In genomic region chr11:72023581-72023980, GRCm38 (mm10) we compare ENCODE assay signal across 10 mouse cellular contexts. TPM values are rescaled to one million over a fixed set of nuclear protein-coding genes. Genes with fewer than 3 reads are reported as not detected.
DNase-seq lines count a peak whose midpoint lies in the region; ATAC-seq and TF ChIP-seq lines count a peak whose summit lies in the region.
"Had no signal": no experiment of that assay in that cellular context is flagged by ENCODE, and none has a peak within 500 bp of the region (broad histone marks: within the 10 kb centered on the region; RNA-seq: fewer than 3 reads in every experiment).

No protein-coding gene starts in this region.

- no peaks in the 10 kb centered on the region for H3K36me3 ChIP-seq in liver, adult 2 months (ENCODE audit: control insufficient read depth, insufficient read depth, low read length)
- no peaks in the 10 kb centered on the region for H3K36me3 ChIP-seq in liver, embryonic 12.5 days
- H3K36me3 ChIP-seq: embryonic facial prominence, embryonic 15.5 days; liver, embryonic 15.5 days had no signal

- TF ChIP-seq CTCF in liver, adult 2 months (IDR thresholded peaks at IDR 0.05; ENCODE audit: low read depth, low read length) = peak; percentile 37; the same call in 1 of the 2 replicates

- no peak overlapping the region for H3K4me2 ChIP-seq in liver, embryonic 12.5 days
- H3K4me2 ChIP-seq: embryonic facial prominence, embryonic 15.5 days; liver, embryonic 15.5 days had no signal

- ATAC-seq in liver, embryonic 12.5 days = no peak

- H3K27me3 ChIP-seq in liver, adult 2 months (ENCODE audit: control insufficient read depth, insufficient read depth, low read length) = no peaks in the 10 kb centered on the region
- peaks cover 2% of the 10 kb centered on the region; the same call in 1 of the 2 replicates for H3K27me3 ChIP-seq in liver, embryonic 12.5 days (replicated peaks)
- H3K27me3 ChIP-seq: embryonic facial prominence, embryonic 15.5 days had no signal

- peak; percentile 31 for DNase-seq in embryo, embryonic 11 days
- DNase-seq in embryo, embryonic 10.5 days (ENCODE audit: low spot score) = no peak
- DNase-seq in liver, adult 2 months (ENCODE audit: extremely low read depth, low read depth, low spot score) = no peak
- peak; percentile 27 for DNase-seq in ZHBTc4 (ENCODE audit: low read depth, low spot score)
- DNase-seq in naive thymus-derived CD4-positive, alpha-beta T cell, adult 2 months (ENCODE audit: low read depth) = peak; percentile 57
- no peak for DNase-seq in layer of hippocampus, adult 9-10 months (ENCODE audit: low spot score)
- no peak for DNase-seq in spleen, adult 18-20 months

- 39% methylated on average over 10 of the region's 10 CpGs for WGBS in liver, adult 2 months
- WGBS in liver, embryonic 12.5 days (ENCODE audit: insufficient replicate concordance) = 31% methylated on average over 10 of the region's 10 CpGs

- H3K79me2 ChIP-seq in liver, adult 2 months (ENCODE audit: control insufficient read depth, insufficient read depth, low read length) = no peaks in the 10 kb centered on the region

- TF ChIP-seq POLR2A in liver, adult 2 months (IDR thresholded peaks at IDR 0.05; ENCODE audit: extremely low read depth, insufficient read depth, low read length) = no peak

- no peaks in the 10 kb centered on the region for H3K4me1 ChIP-seq in liver, adult 2 months (ENCODE audit: control insufficient read depth, insufficient read depth, low read length)
- H3K4me1 ChIP-seq in liver, embryonic 12.5 days = peaks cover 16% of the 10 kb centered on the region; the same call in 1 of the 2 replicates
- H3K4me1 ChIP-seq: liver, embryonic 15.5 days had no signal

- H3K4me3 ChIP-seq in liver, adult 2 months (ENCODE audit: insufficient read depth, low read depth, low read length) = no peak overlapping the region
- H3K4me3 ChIP-seq in liver, embryonic 12.5 days = no peak overlapping the region
- H3K4me3 ChIP-seq: embryonic facial prominence, embryonic 15.5 days; liver, embryonic 15.5 days had no signal

- no peak overlapping the region for H3K27ac ChIP-seq in liver, adult 2 months (replicated peaks; ENCODE audit: insufficient read depth, low read depth, low read length)
- H3K27ac ChIP-seq in liver, embryonic 12.5 days = no peak overlapping the region
- H3K27ac ChIP-seq: embryonic facial prominence, embryonic 15.5 days; liver, embryonic 15.5 days had no signal

- H3K9ac ChIP-seq in liver, adult 2 months (ENCODE audit: low read depth, low read length) = no peak overlapping the region
- no peak overlapping the region for H3K9ac ChIP-seq in liver, embryonic 12.5 days
- H3K9ac ChIP-seq: embryonic facial prominence, embryonic 15.5 days; liver, embryonic 15.5 days had no signal

- no peaks in the 10 kb centered on the region for H3K9me3 ChIP-seq in liver, embryonic 12.5 days (replicated peaks)
- H3K9me3 ChIP-seq: embryonic facial prominence, embryonic 15.5 days; liver, embryonic 15.5 days had no signal

RNA-seq across cellular contexts. Expression of gene Aipl1, which starts 13.7 kb away (rescaled TPM):
- not detected in 2 replicates for total RNA-seq in liver, adult 2 months (2014; rRNA removed)
- not detected in 2 replicates for polyA plus RNA-seq in liver, adult 2 months (2012; rRNA removed)
- 0.13 and 0.19 TPM in 2 replicates for polyA plus RNA-seq in liver, embryonic 12.5 days (2016; fragmentation: Nextera tagmentation; extraction: Ambion mirVana)

RNA-seq across cellular contexts. Expression of gene Pimreg, which starts 18.3 kb away (rescaled TPM):
- 0.34 TPM in 1 of 2 replicates, not detected in the other for total RNA-seq in liver, adult 2 months (2014; rRNA removed)
- polyA plus RNA-seq in liver, adult 2 months (2012; rRNA removed) = 0.07 and 0.09 TPM in 2 replicates
- 43.2 and 44.2 TPM in 2 replicates for polyA plus RNA-seq in liver, embryonic 12.5 days (2016; fragmentation: Nextera tagmentation; extraction: Ambion mirVana)

Comparison
In these comparisons a context has a peak if more than half of its experiments do, and no peak if none do; other contexts are left out.
1. DNase-seq: peak in embryo, embryonic 11 days (single experiment), ZHBTc4 (single experiment) and naive thymus-derived CD4-positive, alpha-beta T cell, adult 2 months (single experiment); none in embryo, embryonic 10.5 days (single experiment), liver, adult 2 months (single experiment), layer of hippocampus, adult 9-10 months (single experiment) and spleen, adult 18-20 months (0 of 2).
2. RNA of gene Pimreg, which starts 18.3 kb away (polyA plus RNA-seq): 43.2 to 44.2 TPM in liver, embryonic 12.5 days; 0.07 to 0.09 TPM in liver, adult 2 months; every median in the first group is over 10 times any median in the second.